Mouse (Mus musculus) frontal cortex, adult (tissue): ENCODE data around the gene Chst11.
A peak's percentile ranks its signal among the peaks of the same experiment; 100 is the strongest.
"Not testable (repeated sequence)": the region's sequence is repeated elsewhere in the genome, so short reads cannot be mapped to it uniquely, and the experiment has no call there.

ENCODE experiments used
- ATAC-seq: cut with Nextera tagmentation; 2 replicates; pipeline ENCODE4 v1.9.2; 2017; ENCODE audit warnings: mild to moderate bottlenecking, moderate library complexity, mixed read lengths; ENCODE audit not compliant: low TSS enrichment

Chst11 gene

GRCm38 (mm10) chr10:83108946-83109345 is 123.6 kb downstream of the Chst11 start:
- ATAC-seq: no peak

GRCm38 (mm10) chr10:83111046-83111445 is 125.7 kb downstream of the Chst11 start:
- peak; percentile 47; the same call in 1 of the 2 replicates for ATAC-seq

- no peak for ATAC-seq
Observed at GRCm38 (mm10) chr10:83112345-83112744, 127.0 kb downstream of the Chst11 start.

- ATAC-seq: no peak
Observed at GRCm38 (mm10) chr10:83114564-83114963, 129.3 kb downstream of the Chst11 start.

GRCm38 (mm10) chr10:83116889-83117288 is 131.6 kb downstream of the Chst11 start:
- ATAC-seq: no peak

GRCm38 (mm10) chr10:83117851-83118250 is 132.6 kb downstream of the Chst11 start:
- no peak for ATAC-seq

- ATAC-seq: no peak
Observed at GRCm38 (mm10) chr10:83118613-83119012, 133.3 kb downstream of the Chst11 start.

GRCm38 (mm10) chr10:83119016-83119415 is 133.7 kb downstream of the Chst11 start:
- ATAC-seq: no peak

GRCm38 (mm10) chr10:83119461-83119860 is 134.2 kb downstream of the Chst11 start:
- not testable (repeated sequence) for ATAC-seq

GRCm38 (mm10) chr10:83119909-83120308 is 134.6 kb downstream of the Chst11 start:
- no peak for ATAC-seq

GRCm38 (mm10) chr10:83120938-83121337 is 135.6 kb downstream of the Chst11 start:
- ATAC-seq: no peak

GRCm38 (mm10) chr10:83124560-83124959 is 139.3 kb downstream of the Chst11 start:
- no peak for ATAC-seq

- no peak for ATAC-seq
Observed at GRCm38 (mm10) chr10:83126447-83126846, 141.1 kb downstream of the Chst11 start.

- ATAC-seq: no peak
Observed at GRCm38 (mm10) chr10:83128435-83128834, 143.1 kb downstream of the Chst11 start.

- no peak for ATAC-seq
Observed at GRCm38 (mm10) chr10:83129624-83130218, 144.4 kb downstream of the Chst11 start.

GRCm38 (mm10) chr10:83130611-83131010 is 145.3 kb downstream of the Chst11 start:
- ATAC-seq: 0 out of 2 replicates have a peak, but pooled peaks have one; percentile 16

GRCm38 (mm10) chr10:83131884-83132283 is 146.6 kb downstream of the Chst11 start:
- no peak for ATAC-seq

GRCm38 (mm10) chr10:83133866-83134570 is 148.7 kb downstream of the Chst11 start:
- ATAC-seq: no peak

- ATAC-seq: no peak
Observed at GRCm38 (mm10) chr10:83134896-83135295, 149.6 kb downstream of the Chst11 start.

- no peak for ATAC-seq
Observed at GRCm38 (mm10) chr10:83135963-83136362, 150.7 kb downstream of the Chst11 start.

- no peak for ATAC-seq
Observed at GRCm38 (mm10) chr10:83137103-83137502, 151.8 kb downstream of the Chst11 start.

- ATAC-seq: no peak
Observed at GRCm38 (mm10) chr10:83139276-83139675, 154.0 kb downstream of the Chst11 start.

- peak; percentile 71 for ATAC-seq
Observed at GRCm38 (mm10) chr10:83140258-83140936, 155.1 kb downstream of the Chst11 start.
